Mouse (Mus musculus): Measurements from ENCODE around the gene Naa20.

Gene Naa20

DNA sequence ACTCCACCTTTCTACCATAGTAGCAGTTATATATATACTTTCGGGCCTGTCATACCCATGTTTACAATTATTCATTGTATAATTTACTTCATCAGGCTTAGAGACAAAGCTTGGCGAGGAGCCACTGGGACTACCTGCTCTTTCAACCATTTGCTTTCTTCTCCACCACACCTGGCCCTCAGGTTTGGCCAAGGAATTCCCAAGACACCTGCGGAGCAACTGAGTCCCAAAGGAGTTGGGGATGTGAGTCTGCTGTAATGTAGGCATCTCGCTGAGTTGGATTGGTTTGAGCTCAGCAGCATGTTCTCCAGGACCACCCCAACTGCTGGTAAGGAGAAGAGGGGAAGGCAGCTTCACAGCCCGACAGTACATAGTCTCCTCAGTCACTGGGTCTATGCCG lies at the start of gene Naa20:
Gene Naa20 (plus strand): TSS at position 239 of the 400 bp plus-strand sequence.
- no peak for ATAC-seq (ENCODE audit: low TSS enrichment)

DNA sequence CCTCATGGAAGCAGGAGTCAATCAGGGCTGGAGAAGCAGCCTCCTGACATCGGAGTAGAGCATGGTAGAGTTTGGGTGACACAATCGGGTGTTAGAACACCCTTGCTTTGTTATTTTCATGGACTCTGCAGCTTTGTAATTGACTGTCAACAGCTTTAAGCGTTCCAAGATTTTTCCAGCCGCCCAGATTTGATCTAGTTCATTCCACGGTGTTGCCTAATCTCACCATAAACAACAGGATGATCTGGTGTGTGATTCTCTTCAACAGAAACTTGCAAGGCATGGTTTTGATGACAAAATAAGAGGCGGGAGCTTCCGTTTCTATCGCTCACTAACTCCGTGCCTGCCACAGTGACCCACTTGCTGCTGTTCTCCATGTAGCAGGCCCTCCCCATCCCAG lies 46.1 kb upstream of the Naa20 start:
- no peak for ATAC-seq (ENCODE audit: low TSS enrichment)

DNA sequence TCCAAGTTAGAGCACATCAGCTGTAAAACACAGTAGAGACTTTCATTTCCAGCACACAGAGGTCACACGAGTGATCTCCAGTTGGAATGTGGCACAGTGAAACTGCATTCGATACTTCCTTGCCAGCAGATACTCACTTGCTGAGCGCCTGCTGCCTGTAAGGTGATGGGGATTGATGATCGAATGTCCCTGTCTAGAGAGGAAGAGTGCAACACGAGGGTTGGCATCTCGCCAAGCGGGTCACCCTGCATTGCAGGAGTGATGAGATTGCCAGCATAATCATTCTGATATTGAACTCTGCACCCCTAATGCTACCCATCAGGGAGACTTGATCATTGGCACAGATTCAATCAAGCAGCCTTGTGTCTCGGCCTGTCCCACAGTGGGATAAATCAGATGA lies 44.0 kb upstream of the Naa20 start:
- no peak for ATAC-seq (ENCODE audit: low TSS enrichment)

DNA sequence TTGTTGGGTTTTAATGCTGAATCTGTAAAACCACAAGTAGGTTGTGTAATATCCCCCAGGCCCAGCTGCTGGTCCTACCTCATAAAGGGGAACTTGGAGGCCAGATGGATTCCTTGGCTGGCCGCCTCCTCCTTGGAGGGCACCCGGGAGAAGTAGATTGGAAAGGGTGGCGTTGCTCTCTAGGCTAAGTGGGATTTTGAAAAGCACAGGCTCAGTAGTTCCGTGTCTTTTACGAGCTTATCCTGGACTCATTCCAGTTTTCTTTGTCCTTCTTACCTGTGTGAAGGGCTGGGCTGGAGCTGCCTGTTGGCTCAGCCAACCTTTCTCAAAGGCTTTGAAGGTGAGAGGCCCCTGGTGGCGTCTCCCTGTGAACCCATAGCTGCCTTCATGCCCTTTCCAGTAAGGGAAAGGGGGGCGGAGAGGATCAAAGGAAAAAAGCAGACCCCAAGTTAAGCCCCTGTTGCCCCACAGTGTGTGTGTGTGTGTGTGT lies 42.4 kb upstream of the Naa20 start:
- ATAC-seq (ENCODE audit: low TSS enrichment), result peak; percentile 21; the same call in 1 of the 2 replicates

DNA sequence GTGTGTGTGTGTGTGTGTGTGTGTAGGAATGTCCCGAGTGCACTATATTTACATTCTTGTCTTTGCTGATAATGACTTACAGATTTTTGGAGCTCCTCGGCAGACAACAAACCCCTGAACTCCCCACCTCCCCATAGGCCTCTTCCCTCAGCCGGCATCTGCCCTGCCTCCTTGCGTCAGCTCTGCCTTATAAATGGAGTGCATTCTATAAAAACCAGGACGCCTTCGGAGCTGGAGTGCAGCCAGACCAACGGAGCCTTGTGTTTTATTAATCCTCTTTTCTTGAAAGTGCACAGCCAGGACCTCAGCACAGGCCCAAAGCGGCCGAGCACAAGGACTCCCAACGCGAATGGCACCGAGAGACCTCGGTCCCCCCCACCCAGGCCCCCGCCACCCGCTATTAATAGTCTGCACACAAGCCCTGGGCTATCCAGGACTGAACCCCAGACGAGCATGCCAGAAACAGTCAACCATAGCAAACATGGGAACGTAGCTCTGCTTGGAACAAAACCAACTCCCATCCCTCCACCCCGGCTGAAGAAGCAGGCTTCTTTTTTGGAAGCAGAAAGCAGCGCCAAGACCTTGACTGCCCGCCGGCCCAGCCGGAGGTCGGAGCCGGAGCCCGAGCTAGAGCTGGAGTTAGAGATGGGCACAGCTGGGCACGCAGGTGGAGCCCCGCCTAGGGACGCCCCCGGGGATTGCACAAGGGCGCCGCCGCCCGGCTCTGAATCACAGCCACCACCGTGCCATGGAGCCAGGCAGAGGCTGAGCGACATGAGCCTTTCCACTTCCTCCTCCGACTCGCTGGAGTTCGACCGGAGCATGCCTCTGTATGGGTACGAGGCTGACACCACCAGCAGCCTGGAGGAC lies 41.7 kb upstream of the Naa20 start:
- ATAC-seq (ENCODE audit: low TSS enrichment), result peak; percentile 85

DNA sequence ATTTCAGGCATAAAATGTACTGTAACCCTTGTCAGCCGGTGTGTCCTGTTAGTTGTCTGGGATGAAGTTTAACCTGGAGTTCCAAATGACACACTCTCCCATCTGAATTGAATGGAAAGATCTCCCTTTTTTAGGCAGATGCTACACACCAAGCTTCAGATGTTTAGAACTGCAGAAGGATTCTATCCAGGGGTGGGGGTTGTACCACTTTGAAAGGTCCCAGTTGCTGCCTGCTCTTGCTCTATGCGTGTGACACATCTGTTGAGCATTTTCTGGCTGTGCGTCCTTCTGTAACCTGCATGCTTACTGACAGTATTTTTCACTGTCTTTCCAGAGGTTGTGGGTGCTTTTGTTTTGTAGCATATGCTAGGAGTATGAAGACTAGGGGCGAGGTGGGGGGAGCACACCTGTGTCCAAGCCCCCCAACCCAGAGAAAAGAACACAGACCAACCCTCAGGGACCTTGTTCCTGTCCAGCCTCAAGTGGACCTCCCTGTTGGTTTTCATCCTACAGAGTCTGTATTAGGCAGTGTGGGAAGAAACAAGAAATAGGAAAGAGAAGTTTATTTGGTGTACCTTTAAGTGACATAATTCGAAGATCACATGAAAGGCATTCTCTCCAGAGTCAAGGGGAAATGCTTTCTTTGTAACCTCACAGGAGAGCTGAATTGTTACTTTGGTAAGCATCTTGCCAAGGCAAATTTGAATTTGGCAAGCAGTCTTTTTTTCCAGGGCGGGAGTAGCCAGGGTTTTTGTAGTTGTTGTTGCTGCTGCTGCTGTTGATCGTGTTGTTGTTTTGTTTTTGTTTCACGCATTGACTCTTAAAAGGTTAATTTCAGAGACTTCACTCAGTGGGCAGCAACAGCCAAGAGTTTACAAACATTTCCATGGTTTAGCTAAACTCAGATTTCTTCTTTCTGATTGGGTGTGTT lies 40.4 kb upstream of the Naa20 start:
- ATAC-seq (ENCODE audit: low TSS enrichment), result no peak

DNA sequence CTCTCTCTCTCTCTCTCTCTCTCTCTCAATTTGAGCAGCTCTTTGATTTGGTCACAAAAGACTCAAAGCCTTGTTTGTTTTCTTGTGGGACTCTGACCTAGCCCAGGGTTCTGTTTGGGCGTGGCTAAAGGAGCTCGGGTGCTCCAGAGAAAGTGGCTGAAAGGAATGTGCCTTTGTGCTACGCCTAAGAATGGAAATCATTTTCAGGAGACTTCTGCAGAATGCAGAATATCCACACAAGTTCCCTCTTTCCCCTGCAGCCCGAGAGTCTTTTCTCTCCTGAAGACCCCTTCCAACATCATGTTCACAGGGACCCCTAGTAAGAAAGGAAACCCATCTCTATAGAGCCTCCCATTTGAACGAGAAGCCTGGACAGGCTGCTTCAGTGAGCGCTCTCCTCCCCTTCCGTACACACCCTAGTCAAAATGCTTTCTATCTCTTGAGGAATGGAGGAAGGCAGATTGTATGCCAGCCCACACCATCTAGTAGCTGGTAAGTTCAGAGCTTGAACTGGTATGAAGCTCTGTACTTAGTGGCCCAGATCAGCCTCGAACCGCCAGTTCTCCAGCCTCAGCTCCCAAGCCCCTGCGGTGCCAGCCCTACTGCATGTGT lies 39.6 kb upstream of the Naa20 start:
- ATAC-seq (ENCODE audit: low TSS enrichment), result no peak

DNA sequence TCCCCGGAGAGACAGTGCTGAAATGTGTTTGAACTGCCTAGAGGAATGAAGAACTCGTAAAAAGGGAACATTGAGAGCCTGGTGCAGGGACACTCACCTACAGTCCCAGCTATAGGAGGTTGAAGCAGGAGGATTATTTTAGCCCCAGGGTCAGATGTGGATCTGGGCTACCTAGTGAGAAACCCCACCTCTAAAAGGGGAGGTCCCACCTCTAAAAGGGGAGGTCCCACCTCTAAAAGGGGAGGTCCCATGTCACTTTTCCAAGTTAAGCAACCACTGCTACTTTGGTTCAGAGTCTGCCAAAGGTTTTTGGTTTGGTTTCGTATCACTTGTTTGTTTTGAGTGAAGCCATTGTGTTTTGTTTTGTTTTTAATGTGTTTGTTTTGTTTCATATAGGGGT lies 36.6 kb upstream of the Naa20 start:
- no peak for ATAC-seq (ENCODE audit: low TSS enrichment)

DNA sequence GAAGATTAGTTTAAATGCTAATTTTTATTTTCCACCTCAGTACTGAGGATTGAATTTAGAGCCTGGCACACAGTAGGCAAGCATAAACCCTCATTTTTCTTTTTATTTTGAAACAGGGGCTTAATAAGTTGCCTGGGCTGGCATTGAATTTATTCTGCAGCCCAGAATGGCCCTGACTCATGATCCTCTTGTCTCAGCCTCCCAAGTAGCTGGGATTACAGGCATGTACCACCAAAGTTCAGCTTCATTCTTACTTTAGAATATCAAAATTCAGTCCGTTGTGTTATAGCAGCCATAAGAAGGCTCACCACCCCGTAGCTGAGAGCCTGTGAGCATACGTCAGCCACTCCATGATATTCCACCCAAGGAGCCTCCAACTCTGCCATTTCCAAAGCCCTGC lies 35.7 kb upstream of the Naa20 start:
- no peak for ATAC-seq (ENCODE audit: low TSS enrichment)

DNA sequence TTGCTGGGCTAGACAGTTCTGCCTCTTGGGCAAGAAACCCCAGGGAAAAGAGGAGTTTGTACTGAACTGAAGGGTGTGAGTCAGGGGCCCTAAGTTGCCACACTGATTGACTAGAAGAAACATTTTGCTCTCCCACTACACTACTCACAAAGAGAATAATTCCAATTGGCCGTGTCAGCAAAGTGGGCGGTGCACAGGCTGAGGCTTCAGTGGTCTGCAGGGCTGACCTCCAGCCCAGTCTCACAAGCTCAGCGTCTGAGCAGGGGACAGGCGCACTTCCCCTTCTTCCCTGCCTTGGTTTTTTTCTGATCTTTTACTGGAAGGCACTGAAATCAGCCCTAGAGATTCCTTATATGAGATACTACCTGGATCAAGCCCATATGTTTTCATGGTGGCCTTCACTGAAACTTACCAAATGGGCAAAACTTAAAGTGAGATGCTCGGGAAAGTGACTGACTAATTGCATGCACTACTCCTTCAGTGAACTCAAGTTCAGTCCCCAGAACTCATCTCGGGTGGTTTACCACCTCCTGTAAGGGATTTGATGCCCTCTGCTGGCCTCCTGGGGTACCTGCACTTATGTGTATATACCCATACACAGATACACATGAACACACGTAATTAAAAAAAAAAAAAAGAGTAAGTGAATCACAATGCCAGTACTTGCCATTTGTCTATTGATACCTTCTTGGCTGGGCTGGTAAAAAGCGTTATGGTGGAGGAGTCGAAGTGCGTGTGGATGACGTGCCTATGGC lies 35.0 kb upstream of the Naa20 start:
- no peak for ATAC-seq (ENCODE audit: low TSS enrichment)

DNA sequence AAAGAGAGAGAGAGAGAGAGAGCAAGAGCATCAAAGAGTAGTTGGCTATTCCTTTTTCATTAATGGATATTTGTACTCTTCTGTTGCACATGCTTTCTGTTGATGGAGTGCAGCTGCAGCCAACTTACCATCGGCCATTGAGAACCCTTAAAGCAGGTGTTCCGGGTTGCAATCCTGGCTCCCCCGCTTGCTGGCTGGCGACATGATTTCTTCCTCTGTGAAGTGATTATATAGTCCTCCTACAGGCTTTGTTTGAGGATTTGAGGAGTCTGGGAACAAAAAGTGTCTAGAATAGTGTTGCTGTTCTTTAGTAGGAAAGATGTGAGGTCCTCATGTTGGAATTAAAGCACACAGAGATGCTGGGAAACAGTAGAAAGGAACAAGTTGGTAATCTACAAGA lies 30.6 kb upstream of the Naa20 start:
- peak; percentile 66 for ATAC-seq (ENCODE audit: low TSS enrichment)

DNA sequence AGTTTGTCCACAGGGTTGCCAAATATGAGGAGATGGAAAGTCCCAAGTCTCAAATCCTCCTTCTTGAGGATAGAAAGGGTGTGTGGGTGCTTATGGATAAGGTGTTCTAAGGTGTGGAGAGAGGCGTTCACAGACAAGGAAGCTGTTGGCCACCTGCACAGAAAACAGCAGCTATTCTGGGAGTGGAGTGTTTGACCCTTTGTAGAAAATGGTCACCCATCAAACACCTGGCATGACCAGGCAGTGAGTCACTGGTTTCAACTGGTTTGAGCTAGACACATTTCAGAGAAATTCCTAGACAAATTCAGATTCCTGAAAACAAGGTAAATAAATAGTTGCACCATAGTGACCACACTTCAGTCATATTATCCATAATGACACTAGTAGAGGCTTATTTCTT lies 29.8 kb upstream of the Naa20 start:
- ATAC-seq (ENCODE audit: low TSS enrichment), result no peak

DNA sequence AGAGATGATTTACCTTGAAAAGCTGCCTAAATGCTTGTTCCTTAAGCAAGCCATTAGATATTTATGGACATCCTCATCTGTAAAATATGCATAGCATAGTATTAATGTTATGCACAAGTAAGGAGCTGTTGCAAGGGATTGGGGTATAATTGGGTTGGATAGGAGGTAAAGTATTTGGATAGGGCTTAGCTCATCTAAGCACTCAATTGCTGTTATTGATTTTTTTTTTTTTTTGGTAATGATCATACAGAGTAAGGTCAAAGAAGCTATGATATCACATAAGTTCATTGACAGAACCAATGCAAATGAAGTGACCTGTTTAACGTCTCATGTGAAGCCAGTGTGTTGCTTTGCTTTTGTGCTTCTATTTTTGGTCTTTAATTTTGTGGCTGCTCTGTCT lies 27.9 kb upstream of the Naa20 start:
- ATAC-seq (ENCODE audit: low TSS enrichment), result no peak

DNA sequence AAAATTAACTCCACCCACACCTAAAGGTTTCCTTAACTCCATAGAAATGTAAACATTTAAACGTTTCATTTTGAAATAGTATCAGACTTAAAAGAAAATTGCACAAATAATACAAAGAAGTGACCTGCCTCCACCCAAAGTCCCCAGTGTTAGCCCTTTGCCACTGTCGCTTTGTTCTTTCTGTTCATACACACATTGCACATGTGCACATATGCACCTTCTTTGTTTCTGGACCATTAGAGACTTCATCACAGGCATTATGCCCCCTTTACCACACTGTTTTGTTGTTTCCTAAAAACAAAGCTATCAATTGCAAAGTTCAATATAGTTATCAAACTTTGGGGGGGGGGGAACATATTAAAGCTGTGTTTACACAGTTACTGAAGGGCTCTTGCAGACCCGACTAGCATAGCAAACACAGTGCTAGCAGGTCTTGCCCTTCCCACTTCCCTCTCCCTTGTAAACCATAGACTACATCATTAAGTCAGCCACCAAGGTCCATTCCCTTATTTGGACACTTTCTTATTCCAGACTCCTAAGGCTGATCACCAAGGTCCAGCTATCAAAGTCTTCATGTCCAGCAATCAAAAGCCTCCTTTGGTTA lies 26.9 kb upstream of the Naa20 start:
- no peak for ATAC-seq (ENCODE audit: low TSS enrichment)

DNA sequence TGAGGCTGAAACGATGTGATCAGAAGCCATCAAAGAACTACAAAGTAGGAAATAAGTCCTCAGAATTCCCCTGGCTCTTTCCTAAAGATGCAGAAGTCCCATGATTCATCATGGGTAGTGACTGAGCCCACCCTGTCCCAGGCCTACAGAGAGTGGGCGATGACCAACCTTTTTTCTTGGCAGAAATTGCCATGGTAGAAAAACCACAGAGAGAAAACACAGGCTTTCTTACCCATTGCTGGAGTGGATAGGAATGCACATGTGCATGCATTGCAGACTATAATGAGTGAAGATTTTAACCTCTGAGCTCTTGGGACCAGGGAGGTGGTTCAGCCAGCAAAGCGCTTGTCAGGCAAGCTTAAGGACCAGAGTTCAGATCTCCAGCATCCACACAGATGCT lies 24.7 kb upstream of the Naa20 start:
- ATAC-seq (ENCODE audit: low TSS enrichment), result no peak

DNA sequence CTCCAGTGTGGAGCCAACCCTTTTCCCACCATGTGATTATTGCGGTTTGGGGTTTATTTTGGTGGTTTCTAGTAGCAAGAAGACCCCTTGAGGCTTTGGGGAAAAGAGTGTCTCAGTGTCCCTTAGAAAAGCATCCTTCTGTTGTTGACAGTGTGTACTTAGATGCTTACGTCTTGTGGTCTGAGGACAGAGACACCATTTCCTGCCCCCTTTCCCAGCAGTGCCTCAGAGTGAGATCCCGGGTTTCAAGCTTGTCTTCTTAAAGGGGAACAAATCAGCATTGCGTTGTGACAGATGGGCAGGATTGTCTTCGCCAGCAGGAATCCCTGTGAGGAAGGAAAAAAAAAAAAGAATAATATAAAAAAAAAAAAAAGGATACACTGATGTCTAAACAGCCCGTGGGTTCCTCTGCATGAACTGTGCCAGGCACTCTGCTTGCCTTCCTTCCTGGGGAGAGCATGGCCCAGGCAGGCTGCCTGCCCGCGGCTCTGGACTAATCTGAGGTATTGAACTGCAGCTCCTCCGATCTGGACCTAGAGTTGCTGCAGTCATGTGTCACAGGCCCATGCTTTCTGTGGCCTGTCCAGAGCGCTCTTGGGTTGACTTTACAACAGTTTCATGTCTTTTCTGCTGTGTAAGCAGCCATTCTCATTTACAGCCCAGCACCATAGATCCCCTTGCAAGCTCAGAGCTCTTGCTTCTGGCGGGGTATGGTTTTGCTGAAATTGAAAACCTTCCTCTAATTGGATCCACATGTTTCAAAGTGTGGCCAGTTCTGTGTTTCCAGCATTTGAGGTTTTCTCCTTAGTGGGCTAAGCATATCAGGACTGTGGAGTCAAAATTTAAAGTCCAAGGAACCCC lies 20.8 kb upstream of the Naa20 start:
- no peak for ATAC-seq (ENCODE audit: low TSS enrichment)

DNA sequence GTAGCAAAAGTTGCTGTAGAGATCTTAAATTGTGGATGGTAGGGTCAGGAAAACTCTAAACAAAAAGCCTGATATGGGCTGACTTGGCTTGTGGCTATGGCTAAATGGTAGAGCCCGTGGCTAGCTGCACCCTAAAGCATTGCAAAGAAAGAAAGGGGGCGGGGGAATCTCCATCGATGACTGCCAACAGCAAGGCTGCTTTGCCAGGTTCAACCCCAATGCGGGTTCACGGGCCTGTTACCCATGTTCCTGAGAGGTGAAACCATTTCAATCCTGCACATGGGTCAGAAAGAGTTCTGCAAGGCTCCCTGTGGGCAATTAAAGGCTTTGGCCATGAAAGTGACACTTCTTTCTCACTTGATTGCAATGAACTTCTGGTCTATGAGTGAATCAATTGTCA lies 20.0 kb upstream of the Naa20 start:
- no peak for ATAC-seq (ENCODE audit: low TSS enrichment)

DNA sequence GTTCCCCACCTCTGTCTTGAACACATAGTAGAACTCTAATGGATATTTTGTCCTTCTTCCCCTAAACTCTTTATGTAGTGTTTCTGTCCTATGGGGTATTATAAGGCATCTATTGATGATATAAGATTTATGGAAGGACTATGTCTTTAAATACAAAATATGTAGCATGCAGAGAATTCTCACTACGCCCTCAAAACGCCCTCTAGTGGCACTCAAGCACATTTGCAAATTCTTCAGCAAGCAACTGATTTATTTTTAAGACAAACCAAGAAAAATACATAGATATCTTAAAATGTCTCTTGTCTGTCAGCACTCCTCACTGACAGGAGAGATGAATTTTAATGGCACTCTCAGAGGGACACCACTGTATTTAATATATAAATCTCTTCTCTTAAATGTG lies 19.5 kb upstream of the Naa20 start:
- ATAC-seq (ENCODE audit: low TSS enrichment), result 0 out of 2 replicates have a peak, but pooled peaks have one; percentile 17

DNA sequence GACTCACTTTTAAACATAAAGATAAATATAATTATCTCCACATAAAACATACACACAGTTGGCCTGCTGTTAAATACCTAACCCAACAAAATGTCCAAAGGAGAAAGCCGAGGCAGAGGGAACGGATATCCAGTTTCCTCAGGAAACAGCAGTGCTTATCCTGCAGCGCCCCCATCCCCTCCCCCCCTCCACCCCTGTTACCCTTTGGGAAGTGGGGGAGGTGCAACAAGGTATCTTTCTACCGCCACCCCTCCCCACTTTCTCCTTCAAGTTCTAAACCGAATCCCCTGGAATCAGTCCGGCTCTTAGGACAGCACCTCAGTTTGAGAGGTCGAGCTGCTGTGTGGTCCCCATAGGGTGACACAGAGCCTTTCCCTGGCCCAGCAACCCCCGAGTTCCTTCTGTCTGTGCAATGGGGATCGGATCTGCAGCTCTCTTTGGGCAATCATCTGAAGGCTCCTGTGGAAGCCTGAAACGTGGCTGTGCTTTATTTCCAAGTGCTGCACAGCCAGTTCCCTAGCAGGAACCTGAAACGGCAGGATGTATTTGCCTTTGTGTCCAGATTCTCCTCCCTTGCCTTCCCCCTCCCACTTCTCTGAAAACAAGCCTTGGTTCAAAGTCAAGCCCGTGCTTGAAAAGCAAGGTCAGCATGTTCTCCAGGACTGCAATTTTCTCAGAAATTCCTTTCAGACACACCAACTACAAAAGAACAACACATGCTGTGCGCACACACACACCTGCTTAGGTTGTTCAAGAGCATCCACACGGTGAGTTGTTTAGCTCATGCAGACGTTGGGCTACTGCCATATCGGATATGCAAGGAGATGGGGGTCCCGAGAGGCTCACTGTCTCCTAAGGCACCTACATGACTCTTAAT lies 17.6 kb upstream of the Naa20 start:
- ATAC-seq (ENCODE audit: low TSS enrichment), result peak; percentile 4; the same call in 1 of the 2 replicates
